Mouse (Mus musculus): ENCODE measurements at regions not wholly inside any gene's neighbourhood (a gene's known extent, or its start where the extent isn't known, plus 50 kb on each side); places are given as distances from the start of the nearest gene placed in this dataset.

DNA sequence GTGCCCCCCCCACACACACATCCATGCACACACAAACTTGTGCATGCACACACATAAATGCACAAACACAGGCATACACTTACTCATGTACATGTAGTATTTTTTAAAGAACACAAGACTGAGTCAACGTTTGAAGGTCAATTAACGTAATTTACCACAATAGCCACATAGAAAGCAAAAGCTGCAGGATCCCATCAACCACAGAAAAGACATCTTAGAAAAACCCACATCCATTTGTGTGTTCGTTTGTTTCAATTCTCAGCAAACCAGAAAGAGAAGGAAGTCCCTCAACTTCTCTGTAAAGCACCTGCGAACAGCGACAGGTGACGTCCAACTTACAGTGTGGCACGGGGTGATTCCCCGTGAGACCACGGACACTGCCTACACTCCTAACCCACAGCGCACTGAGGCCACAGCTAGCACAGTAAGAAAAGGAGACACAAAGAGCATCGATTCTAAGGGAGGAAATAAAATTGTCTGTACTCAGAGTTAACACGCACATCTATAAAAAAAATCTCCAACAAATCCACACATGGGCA lies 53.8 kb downstream of the Dio3 start:
- in situ Hi-C loops (cut with MboI), result no loop called here

DNA sequence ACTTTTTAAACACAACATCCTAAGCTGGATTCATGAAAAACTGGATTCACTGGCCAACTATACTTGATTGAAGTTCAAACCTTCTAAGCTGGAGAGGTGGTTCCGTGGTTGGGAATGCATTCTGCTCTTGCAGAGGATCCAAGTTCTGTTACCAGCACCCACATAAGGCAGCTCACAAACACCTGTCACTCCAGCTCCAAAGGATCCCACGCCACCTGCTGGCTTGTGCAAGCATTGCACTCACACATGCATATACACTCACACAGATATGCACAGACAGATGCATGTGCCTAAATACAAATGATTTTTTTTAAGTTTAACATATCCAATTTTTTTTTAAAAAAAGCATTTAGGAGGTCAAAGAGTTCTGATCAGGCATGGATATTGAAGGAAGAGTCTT lies 55.7 kb downstream of the Dio3 start:
- in situ Hi-C loops (cut with MboI), result no loop called here

- in situ Hi-C loops (cut with MboI), result no loop called here
These were observed 65.5 kb downstream of the Dio3 start for GRCm38 (mm10) chr12:110344280-110344827.

DNA sequence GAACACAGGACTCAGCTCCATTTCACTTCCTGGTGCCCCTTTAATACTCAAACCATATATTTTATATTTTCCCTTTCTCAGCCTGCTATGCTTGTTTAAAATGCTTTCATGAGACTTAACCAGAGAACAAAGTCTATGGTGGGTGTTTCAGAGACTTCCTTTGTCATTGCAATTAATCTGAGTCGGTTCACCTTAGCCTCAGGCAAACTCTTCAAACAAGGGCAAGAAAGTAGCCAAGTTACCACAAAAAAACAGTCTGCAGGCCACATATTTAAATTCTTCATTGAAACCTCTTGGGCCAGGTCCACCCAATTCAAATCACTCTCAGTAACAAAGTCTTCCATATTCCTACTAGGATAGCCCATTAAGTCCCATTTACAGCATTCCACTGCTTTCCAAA lies 70.8 kb downstream of the Dio3 start:
- in situ Hi-C loops (cut with MboI), result loop anchor here (25.0 kb wide), 1 partner anchor 1437 kb away; no protein-coding TSS in a partner anchor

DNA sequence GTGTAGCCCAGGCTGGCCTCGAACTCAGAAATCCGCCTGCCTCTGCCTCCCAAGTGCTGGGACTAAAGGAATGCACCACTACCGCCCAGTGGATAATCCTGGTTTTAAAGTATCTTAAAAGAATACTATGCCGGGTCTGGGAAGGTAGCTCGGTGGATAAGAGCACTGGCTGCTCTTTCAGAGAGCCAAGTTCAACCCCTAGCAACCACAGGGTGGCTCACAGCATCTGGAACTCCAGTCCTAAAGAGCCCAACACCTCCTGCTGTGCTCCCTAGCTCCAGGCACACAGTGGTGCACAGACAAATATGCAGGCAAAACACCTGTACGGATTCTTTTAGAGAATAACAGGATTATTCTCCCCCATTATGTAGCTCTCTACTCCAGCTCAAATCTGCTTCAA lies 77.0 kb downstream of the Dio3 start:
- in situ Hi-C loops (cut with MboI), result loop anchor here (25.0 kb wide), 1 partner anchor 1444 kb away; no protein-coding TSS in a partner anchor

DNA sequence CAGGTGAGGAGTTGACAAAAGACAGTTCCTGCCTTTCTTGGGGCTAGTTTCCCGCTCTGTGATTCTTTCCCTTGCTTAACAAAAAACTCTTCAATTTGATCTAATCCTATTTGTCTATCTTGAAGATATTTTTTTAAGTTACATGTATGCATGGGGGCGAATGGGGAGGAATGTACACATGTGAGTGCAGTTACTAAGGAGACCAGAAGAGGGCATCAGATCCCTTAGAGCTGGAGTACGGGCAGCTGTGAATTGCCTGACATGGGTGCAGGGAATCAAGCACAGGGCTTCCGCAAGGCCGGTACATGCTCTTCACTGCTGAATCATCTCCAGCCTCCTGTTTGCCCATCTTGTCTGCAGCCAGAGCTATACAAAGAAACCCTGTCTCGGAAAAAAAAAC lies 79.8 kb upstream of the Ppp2r5c start:
- in situ Hi-C loops (cut with MboI), result loop anchor here (25.0 kb wide), 1 partner anchor 1455 kb away; no protein-coding TSS in a partner anchor

DNA sequence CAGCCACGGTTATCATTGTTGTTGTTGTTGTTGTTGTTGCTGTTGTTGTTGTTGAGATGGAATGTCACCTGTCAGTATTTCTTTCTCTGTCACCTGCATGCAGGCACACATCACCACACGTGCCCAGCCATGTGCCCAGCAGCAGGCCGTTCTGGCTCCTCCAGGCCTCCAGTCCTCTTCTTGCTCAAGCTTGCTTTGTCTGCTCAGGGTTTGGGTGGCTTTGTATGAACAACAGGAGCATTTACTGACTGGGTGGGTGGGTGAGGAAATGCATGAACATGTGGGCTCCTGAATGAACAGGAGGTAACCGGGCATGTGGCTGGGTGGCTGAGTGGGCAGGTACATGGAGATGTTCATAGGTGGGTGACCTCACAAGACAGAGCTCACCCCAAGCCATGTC lies 79.1 kb upstream of the Ppp2r5c start:
- in situ Hi-C loops (cut with MboI), result loop anchor here (25.0 kb wide), 1 partner anchor 1456 kb away; no protein-coding TSS in a partner anchor

DNA sequence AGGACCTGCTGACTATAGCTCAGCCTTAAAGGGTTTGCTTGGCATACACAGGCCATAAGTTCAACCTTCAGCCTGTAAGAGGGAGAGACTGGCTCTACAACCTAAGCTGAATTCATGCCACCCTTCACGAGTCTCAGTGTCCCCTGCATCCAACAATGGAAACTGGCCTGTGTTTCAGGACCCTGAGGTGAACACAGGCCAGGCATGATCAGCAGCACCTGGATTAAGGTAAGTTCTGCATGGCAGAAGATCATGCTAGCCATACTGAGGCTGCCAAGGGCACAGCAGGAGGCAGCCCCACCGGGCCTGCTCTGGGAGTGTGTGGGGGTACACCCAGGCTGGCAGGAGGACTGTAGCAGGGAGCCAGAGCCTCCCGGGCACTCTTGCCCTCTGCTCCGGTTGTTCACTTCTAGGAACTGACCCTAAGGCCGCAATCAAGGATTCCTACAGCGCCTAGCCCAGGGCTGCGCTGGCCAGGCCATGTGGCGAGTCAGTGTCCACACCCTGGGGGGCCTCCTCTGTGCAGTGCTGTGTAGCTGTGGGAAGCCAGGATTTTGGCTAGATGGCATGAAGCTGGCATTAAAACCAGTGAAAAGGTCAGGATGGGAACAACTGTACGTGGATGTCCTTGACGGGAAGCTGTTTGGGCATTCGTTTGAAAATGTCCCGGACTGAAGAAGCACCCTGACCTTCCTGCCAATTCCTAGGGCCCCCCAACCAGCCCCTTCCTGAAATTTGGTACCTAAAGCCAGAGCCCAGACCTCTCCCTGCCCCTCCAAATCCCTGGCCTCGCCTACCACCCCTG lies 74.8 kb upstream of the Ppp2r5c start:
- in situ Hi-C loops (cut with MboI), result loop anchor here (25.0 kb wide), 1 partner anchor 1460 kb away; no protein-coding TSS in a partner anchor

DNA sequence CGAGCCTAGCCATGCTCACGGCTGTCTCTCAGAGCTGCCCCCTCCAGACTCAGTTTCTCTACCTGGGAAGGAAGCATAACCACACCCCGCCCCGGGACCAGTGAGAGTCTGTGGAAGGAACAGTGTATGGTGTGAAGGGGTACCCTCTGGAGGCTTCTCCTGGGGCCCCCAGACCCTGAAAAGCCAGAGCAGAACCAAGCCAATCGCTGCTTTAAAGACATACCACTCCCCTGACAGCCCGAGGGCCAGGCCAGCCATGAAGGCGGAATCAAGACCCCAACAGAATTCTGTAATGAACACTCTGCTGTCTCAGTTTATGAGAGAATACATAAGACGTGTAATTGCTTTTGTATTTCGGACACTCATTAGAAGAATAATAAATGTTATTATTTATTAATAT lies 73.9 kb upstream of the Ppp2r5c start:
- in situ Hi-C loops (cut with MboI), result loop anchor here (25.0 kb wide), 1 partner anchor 1461 kb away; no protein-coding TSS in a partner anchor

DNA sequence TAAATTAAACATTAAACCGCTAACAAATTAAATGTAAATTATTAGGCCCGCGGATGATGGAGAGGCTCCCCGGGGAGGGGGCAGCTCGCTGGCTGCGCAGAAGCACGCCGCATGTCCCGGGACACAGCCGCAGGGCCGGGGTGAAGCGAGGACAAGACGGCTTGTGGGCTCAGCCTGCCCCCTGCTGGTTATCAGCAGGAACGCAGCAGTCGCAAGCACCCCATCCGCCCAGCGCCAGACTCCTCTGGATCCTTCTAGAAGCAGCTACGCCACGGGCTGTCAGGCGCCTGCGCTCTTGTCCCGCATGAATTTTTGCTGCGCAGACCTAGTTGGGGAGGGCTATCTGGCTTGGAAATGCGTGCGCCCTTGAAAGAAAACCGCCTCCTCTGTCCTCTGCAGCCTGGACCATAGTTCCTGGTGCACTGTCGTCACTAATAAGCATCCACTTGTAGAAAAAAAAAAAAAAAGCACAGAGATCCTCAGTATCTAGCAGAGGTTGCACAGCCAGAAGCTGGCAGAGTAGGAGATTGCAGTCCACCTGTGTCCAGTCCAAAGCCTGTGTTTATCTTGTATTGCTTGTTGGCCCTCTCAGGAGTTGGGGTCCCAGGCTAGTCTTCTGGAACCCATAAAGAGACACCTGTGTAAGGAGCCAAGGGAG lies 73.4 kb upstream of the Ppp2r5c start:
- in situ Hi-C loops (cut with MboI), result loop anchor here (25.0 kb wide), 1 partner anchor 1461 kb away; no protein-coding TSS in a partner anchor

GRCm38 (mm10) chr12:110375139-110375538 lies 71.8 kb upstream of the Ppp2r5c start:
- in situ Hi-C loops (cut with MboI), result loop anchor here (25.0 kb wide), 1 partner anchor 938 kb away; no protein-coding TSS in a partner anchor

DNA sequence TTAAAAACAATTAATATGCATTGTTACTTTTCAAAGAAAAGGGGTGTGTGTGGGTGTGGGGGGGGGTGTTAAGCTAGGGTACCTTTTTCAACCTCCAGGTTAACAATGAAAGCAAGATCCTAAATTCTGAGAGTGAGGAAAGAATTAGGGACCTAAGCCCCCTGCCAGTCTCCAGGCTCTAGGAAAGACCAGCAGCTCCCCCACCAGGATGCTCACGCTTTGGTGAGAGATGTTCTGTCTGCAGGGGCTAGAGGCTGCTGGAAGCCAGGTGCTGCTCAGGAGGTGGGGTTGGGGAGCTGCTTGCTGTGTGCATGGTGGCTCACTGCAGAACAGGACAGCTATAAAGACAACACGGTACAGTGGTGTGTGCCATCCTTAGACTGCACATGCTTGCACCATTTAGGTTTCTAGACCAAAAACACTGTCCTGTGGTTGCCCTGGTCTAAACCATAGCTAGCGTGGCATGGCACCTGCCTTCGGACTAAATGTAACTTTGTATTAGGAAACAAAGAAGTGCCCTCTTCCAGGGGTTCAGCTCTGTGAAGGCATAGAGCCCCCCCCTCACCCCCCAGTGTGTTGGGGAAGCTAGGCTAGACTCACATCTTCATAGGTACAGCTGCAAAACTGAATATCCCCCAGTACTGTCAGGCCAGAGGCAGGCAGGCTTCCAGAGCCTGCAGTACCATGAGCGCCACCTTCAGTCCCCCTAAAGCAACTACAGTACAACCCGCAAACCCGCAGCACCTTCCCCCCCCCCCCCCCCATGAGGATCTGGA lies 70.7 kb upstream of the Ppp2r5c start:
- in situ Hi-C loops (cut with MboI), result loop anchor here (25.0 kb wide), 1 partner anchor 939 kb away; no protein-coding TSS in a partner anchor

- in situ Hi-C loops (cut with MboI), result loop anchor here (25.0 kb wide), 1 partner anchor 939 kb away; no protein-coding TSS in a partner anchor
These were observed 70.1 kb upstream of the Ppp2r5c start for GRCm38 (mm10) chr12:110376838-110377150.

DNA sequence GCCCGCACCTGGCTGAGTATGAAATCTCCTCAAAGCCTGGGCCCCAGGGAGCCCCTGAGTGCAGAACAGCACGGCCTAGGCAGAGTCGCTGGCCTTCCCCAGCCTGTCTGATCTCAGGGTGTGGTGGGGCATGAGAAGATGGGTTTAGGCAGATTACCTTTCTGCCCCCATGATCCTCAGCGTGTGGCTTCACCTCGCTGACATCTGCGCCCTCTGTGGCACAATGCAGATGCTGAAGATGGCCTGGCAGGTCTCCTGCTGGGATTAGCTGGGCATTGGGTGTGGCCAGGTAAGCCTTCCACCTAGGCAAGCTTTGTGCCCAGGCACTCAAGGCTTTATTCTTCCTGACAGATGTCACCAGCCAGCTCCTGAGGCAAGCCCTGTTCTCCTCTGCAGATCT lies 69.6 kb upstream of the Ppp2r5c start:
- in situ Hi-C loops (cut with MboI), result loop anchor here (25.0 kb wide), 1 partner anchor 940 kb away; no protein-coding TSS in a partner anchor

DNA sequence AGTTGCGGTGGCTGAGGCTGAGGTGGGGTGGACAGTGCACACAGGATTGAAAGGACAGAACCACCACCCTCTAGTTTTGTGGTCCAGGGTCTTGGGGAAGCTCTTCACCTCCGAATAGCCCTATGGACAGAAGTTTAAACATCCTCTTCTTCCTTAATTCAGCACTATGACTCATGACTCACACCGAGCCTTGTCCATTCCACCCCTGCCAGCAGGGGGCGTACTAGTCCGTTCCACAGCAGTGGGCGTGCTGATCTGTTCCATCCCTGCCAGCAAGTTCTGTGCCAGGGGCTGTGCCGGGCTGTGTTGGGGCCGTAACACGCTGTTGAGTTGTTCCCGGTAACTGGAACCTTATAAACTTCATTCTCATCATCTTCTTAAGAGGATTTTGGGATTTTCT lies 69.2 kb upstream of the Ppp2r5c start:
- in situ Hi-C loops (cut with MboI), result loop anchor here (25.0 kb wide), 1 partner anchor 940 kb away; no protein-coding TSS in a partner anchor

DNA sequence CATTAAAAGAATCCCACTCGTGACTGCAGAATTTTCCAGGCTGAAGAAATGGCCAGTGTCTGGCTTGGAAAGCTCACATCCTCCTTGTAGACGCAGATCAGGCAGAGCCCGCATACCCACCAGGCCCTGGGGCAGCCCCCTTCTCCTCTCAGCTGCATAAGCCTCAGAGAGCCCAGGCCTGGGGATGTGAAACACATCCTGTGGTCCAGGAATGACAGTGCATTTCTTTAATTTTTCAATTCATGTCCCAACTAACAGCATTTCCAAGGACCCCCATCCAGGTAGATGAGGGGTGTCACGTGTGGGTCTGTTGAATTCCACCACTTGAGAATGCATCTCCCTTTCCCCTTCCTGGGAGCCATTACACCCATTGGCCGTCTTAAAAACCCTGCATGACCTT lies 68.6 kb upstream of the Ppp2r5c start:
- in situ Hi-C loops (cut with MboI), result loop anchor here (25.0 kb wide), 1 partner anchor 941 kb away; no protein-coding TSS in a partner anchor

DNA sequence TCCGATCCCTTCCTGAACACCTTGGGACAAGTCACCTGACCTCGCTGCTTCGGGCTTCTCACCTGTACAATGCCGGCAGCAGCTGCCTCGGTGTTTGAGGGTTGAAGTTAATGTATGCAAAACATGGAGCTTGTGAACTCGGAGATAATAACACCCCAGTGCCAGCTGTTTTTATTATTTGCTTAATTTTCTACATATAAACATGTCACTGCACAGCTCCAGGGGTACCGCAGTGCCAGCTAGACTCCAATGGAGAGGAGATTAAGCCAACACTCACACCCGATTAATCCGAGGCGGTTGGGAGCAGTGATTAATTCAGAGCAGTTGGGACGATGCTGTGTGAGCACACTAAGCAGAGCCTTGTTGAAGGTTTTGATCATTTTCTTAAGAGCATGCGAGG lies 67.2 kb upstream of the Ppp2r5c start:
- in situ Hi-C loops (cut with MboI), result loop anchor here (25.0 kb wide), 1 partner anchor 942 kb away; no protein-coding TSS in a partner anchor

DNA sequence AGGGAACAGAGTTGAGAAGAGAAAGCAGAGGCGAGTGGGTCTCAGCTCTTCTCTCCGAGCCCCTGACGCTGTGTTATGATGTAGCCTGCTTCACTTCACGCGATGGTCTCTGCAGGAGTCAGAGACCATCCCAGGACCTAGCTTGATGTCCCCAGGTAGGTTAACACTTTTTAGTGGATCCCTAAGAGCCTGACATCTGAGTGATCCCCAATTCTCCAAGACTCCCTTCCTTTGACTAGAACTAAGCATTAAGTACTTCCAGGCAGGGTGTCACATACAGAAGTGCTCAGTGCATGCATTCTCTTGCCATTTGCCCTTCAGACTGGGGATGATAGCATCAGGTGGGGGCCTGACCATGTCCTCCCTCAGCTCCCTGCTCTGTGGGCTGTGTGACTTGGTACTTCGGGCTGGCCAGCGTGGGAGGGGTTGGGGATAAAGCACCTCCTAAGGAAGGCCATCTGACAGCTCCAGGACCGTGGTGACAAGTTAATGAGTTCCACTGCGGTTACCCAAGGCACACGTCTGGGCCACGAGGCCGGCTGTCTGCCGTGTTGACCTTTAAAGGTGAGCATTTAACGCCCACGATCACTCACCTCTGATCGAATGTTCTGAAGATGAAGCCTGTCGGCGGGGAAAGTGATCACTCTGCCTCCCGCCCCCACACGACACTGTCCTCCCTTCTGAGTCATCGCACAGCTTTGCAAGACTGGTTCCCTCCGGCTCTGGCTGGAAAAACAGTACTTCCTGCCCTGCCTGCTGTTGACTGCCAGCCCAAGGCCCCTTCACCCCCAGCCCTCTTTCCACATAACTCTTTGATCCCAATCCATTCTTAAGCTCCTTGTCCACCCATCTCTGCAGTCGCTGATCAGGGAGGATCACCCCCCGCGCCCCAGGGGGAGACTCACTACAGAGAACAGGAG lies 65.8 kb upstream of the Ppp2r5c start:
- in situ Hi-C loops (cut with MboI), result loop anchor here (25.0 kb wide), 1 partner anchor 944 kb away; no protein-coding TSS in a partner anchor

GRCm38 (mm10) chr12:110385031-110385430 lies 61.9 kb upstream of the Ppp2r5c start:
- in situ Hi-C loops (cut with MboI), result loop anchor here (25.0 kb wide), 1 partner anchor 948 kb away; no protein-coding TSS in a partner anchor

Measured in mature B cell (primary cell).